Comparison of ENCODE assay signal across 9 mouse cellular contexts in the genomic region with DNA sequence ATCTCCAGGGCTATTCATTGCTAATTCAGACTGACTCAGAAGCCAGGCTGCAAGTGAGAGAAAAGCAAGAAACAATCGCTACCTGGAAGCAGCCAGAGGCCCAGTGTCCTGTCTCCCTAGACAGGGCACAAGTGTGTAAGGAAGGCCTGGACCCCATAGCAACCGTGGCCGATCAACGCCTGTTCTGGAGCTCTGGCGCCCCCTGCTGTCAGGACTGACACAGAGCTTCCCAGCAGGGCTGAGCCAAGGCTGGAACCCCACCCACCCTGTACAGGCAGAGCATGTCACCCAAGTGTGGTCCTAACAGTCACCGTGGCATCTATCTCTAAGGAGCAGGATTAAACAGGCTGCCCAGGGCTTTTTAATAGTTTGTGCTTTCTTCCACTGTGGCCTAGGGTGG. TPM values are rescaled to one million over a fixed set of nuclear protein-coding genes. Genes with fewer than 3 reads are reported as not detected.
DNase-seq lines count a peak whose midpoint lies in the region; ATAC-seq and TF ChIP-seq lines count a peak whose summit lies in the region.
"Had no signal": no experiment of that assay in that cellular context is flagged by ENCODE, and none has a peak within 500 bp of the region (broad histone marks: within the 10 kb centered on the region; RNA-seq: fewer than 3 reads in every experiment).

No protein-coding gene starts in this region.

- no peak overlapping the region for H3ac ChIP-seq in myocyte (ENCODE audit: control insufficient read depth, insufficient read length)

- no peak overlapping the region for H3K9ac ChIP-seq in midbrain, embryonic 11.5 days (ENCODE audit: low read length)
- no peak overlapping the region for H3K9ac ChIP-seq in midbrain, embryonic 15.5 days
- H3K9ac ChIP-seq in limb, embryonic 11.5 days (ENCODE audit: low read length) = no peak overlapping the region
- H3K9ac ChIP-seq: neural tube, embryonic 13.5 days had no signal

- 24% methylated on average over 6 of the region's 6 CpGs for WGBS in midbrain, embryonic 11.5 days
- 23% methylated on average over 6 of the region's 6 CpGs for WGBS in midbrain, embryonic 15.5 days
- 18% methylated on average over 6 of the region's 6 CpGs for WGBS in limb, embryonic 11.5 days

- no peak overlapping the region for H3K4me3 ChIP-seq in midbrain, embryonic 11.5 days (ENCODE audit: low read depth, low read length)
- H3K4me3 ChIP-seq in midbrain, embryonic 15.5 days = no peak overlapping the region
- H3K4me3 ChIP-seq in limb, embryonic 11.5 days (ENCODE audit: low read depth, low read length) = no peak overlapping the region
- H3K4me3 ChIP-seq in myocyte = no peak overlapping the region
- H3K4me3 ChIP-seq: neural tube, embryonic 13.5 days had no signal

- peak; percentile 95 for DNase-seq in midbrain, embryonic 11.5 days (ENCODE audit: low spot score, missing footprints)
- DNase-seq in cerebellum, postnatal 36 days = peak; percentile 75 to 79
- peak; percentile 66 to 83 for DNase-seq in gastrocnemius, postnatal 4 days (ENCODE audit: low spot score in 2 of 2)
- peak; percentile 72 for DNase-seq in kidney, adult 11 months
- peak; percentile 89 for DNase-seq in limb, embryonic 11.5 days (ENCODE audit: low spot score)
- DNase-seq in splenic B cell, adult 2 months (ENCODE audit: low read depth, low spot score) = peak; percentile 89

- no peaks in the 10 kb centered on the region for H3K4me1 ChIP-seq in midbrain, embryonic 11.5 days (ENCODE audit: control insufficient read depth, insufficient read depth, low read length)
- no peaks in the 10 kb centered on the region for H3K4me1 ChIP-seq in midbrain, embryonic 15.5 days
- no peaks in the 10 kb centered on the region for H3K4me1 ChIP-seq in limb, embryonic 11.5 days (ENCODE audit: control insufficient read depth, insufficient read depth, low read length)

- no peak overlapping the region for H3K4me2 ChIP-seq in midbrain, embryonic 11.5 days
- no peak overlapping the region for H3K4me2 ChIP-seq in midbrain, embryonic 15.5 days
- no peak overlapping the region for H3K4me2 ChIP-seq in limb, embryonic 11.5 days (ENCODE audit: low read depth, severe bottlenecking)
- H3K4me2 ChIP-seq in myocyte (ENCODE audit: low read depth) = no peak overlapping the region
- H3K4me2 ChIP-seq: neural tube, embryonic 13.5 days had no signal

- ATAC-seq in midbrain, embryonic 11.5 days (ENCODE audit: low FRiP score) = peak; percentile 58; the same call in 1 of the 2 replicates
- no peak for ATAC-seq in midbrain, embryonic 15.5 days (replicated peaks)
- ATAC-seq in limb, embryonic 11.5 days (ENCODE audit: insufficient number of reproducible peaks, low FRiP score, low TSS enrichment, low read depth) = no peak

- no peak overlapping the region for H3K27ac ChIP-seq in midbrain, embryonic 11.5 days (ENCODE audit: low read depth, low read length)
- H3K27ac ChIP-seq in midbrain, embryonic 15.5 days = no peak overlapping the region
- H3K27ac ChIP-seq in limb, embryonic 11.5 days (replicated peaks; ENCODE audit: low read depth, low read length) = no peak overlapping the region
- H3K27ac ChIP-seq: neural tube, embryonic 13.5 days had no signal

- peak; percentile 14 for TF ChIP-seq POLR2A in myocyte (IDR thresholded peaks at IDR 0.05; ENCODE audit: insufficient read length, low read depth)

- no peaks in the 10 kb centered on the region for H3K27me3 ChIP-seq in midbrain, embryonic 11.5 days (ENCODE audit: control insufficient read depth, insufficient read depth, low read length)
- no peaks in the 10 kb centered on the region for H3K27me3 ChIP-seq in midbrain, embryonic 15.5 days (replicated peaks)
- no peaks in the 10 kb centered on the region for H3K27me3 ChIP-seq in limb, embryonic 11.5 days (ENCODE audit: control insufficient read depth, insufficient read depth, low read length)
- H3K27me3 ChIP-seq in myocyte (ENCODE audit: control insufficient read depth, insufficient read depth, insufficient read length) = no peaks in the 10 kb centered on the region
- no peaks in the 10 kb centered on the region for H3K27me3 ChIP-seq in splenic B cell, adult 2 months (ENCODE audit: control insufficient read depth, insufficient read depth, low read length, poor library complexity, severe bottlenecking)
- H3K27me3 ChIP-seq: neural tube, embryonic 13.5 days had no signal

- H3K36me3 ChIP-seq in midbrain, embryonic 11.5 days (ENCODE audit: control insufficient read depth, insufficient read depth, low read length) = peaks cover 11% of the 10 kb centered on the region
- peaks cover 19% of the 10 kb centered on the region for H3K36me3 ChIP-seq in midbrain, embryonic 15.5 days (replicated peaks)
- peaks cover 20% of the 10 kb centered on the region for H3K36me3 ChIP-seq in limb, embryonic 11.5 days (ENCODE audit: control insufficient read depth, insufficient read depth, low read length)
- no peaks in the 10 kb centered on the region for H3K36me3 ChIP-seq in myocyte (ENCODE audit: control insufficient read depth, insufficient read depth)
- H3K36me3 ChIP-seq in splenic B cell, adult 2 months (ENCODE audit: control insufficient read depth, insufficient read depth, low read length, poor library complexity, severe bottlenecking) = peaks cover 42% of the 10 kb centered on the region

- no peaks in the 10 kb centered on the region; the same call in 1 of the 2 replicates for H3K9me3 ChIP-seq in midbrain, embryonic 11.5 days (ENCODE audit: control insufficient read depth, low read length)
- H3K9me3 ChIP-seq in midbrain, embryonic 15.5 days = no peaks in the 10 kb centered on the region
- peaks cover 3% of the 10 kb centered on the region; the same call in 1 of the 2 replicates for H3K9me3 ChIP-seq in limb, embryonic 11.5 days (ENCODE audit: control insufficient read depth, low read length)
- H3K9me3 ChIP-seq: neural tube, embryonic 13.5 days had no signal

- no peaks in the 10 kb centered on the region for H3K79me2 ChIP-seq in myocyte (ENCODE audit: control insufficient read depth, insufficient read depth)

TF ChIP-seq in myocyte, 11 proteins besides CTCF, POLR2A, EP300 and RAD21:
- TF ChIP-seq SRF (IDR thresholded peaks at IDR 0.05; ENCODE audit: control insufficient read depth, insufficient read length, low read depth) = no peak
- peak in 1 of 3 experiments; percentile 5 for TF ChIP-seq MYOD1 (IDR thresholded peaks at IDR 0.05; ENCODE audit: control insufficient read depth in 1 of 3, insufficient read length in 2 of 3, low read depth in 2 of 3)
- TF ChIP-seq USF1 (IDR thresholded peaks at IDR 0.05; ENCODE audit: low read depth) = no peak
- TF ChIP-seq REST (IDR thresholded peaks at IDR 0.05; ENCODE audit: insufficient read depth, insufficient read length) = no peak
- no peak for TF ChIP-seq MAX (IDR thresholded peaks at IDR 0.05; ENCODE audit: low read depth)
- no peak for TF ChIP-seq CEBPB (IDR thresholded peaks at IDR 0.05; ENCODE audit: insufficient read depth, poor library complexity, severe bottlenecking)
- peak in 1 of 3 experiments; percentile 23 for TF ChIP-seq MYOG (IDR thresholded peaks at IDR 0.05; ENCODE audit: control insufficient read depth in 1 of 3, insufficient read depth in 1 of 3, insufficient read length in 2 of 3, low read depth in 2 of 3)
- TF ChIP-seq E2F4 (IDR thresholded peaks at IDR 0.05; ENCODE audit: insufficient read depth) = no peak
- TF ChIP-seq POLR2AphosphoS2 (IDR thresholded peaks at IDR 0.05; ENCODE audit: insufficient read length, low read depth) = peak; percentile 50
- TF ChIP-seq TCF12 (IDR thresholded peaks at IDR 0.05; ENCODE audit: insufficient read depth, poor library complexity, severe bottlenecking) = no peak
- no peak for TF ChIP-seq TCF3 (IDR thresholded peaks at IDR 0.05; ENCODE audit: insufficient read length, low read depth)

RNA-seq across cellular contexts. Expression of a gene that starts 7.8 kb away (rescaled TPM):
- 6.0 and 7.8 TPM in 2 replicates for polyA plus RNA-seq in midbrain, embryonic 11.5 days (2014; fragmentation: Nextera tagmentation; extraction: Ambion mirVana)
- polyA plus RNA-seq in midbrain, embryonic 15.5 days (2015; fragmentation: Nextera tagmentation; extraction: Ambion mirVana) = 1.2 and 3.4 TPM in 2 replicates
- total RNA-seq in gastrocnemius, postnatal 4 days (2021) = 1 to 10 TPM; 2.2 to 2.3 TPM
- 34.9 and 45.1 TPM in 2 replicates for polyA plus RNA-seq in limb, embryonic 11.5 days (2014; fragmentation: Nextera tagmentation; extraction: Ambion mirVana)
- polyA plus RNA-seq in myocyte (2012; fragmentation: generic; extraction: Trizol) = 0.56 TPM

RNA-seq across cellular contexts. Expression of a gene that starts 25.6 kb away (rescaled TPM):
- 24.2 and 28.6 TPM in 2 replicates for polyA plus RNA-seq in midbrain, embryonic 11.5 days (2014; fragmentation: Nextera tagmentation; extraction: Ambion mirVana)
- polyA plus RNA-seq in midbrain, embryonic 15.5 days (2015; fragmentation: Nextera tagmentation; extraction: Ambion mirVana) = 18.2 and 21.2 TPM in 2 replicates
- total RNA-seq in gastrocnemius, postnatal 4 days (2021) = 1 to 10 TPM; 6.5 to 7.6 TPM
- 26.6 and 27.2 TPM in 2 replicates for polyA plus RNA-seq in limb, embryonic 11.5 days (2014; fragmentation: Nextera tagmentation; extraction: Ambion mirVana)
- 32.2 TPM for polyA plus RNA-seq in myocyte (2012; fragmentation: generic; extraction: Trizol)

RNA-seq across cellular contexts. Expression of a gene that starts 35.2 kb away (rescaled TPM):
- 6.8 and 7.8 TPM in 2 replicates for polyA plus RNA-seq in midbrain, embryonic 11.5 days (2014; fragmentation: Nextera tagmentation; extraction: Ambion mirVana)
- 8.1 and 9.1 TPM in 2 replicates for polyA plus RNA-seq in midbrain, embryonic 15.5 days (2015; fragmentation: Nextera tagmentation; extraction: Ambion mirVana)
- total RNA-seq in gastrocnemius, postnatal 4 days (2021) = 1 to 10 TPM; 5.2 to 6.0 TPM
- polyA plus RNA-seq in limb, embryonic 11.5 days (2014; fragmentation: Nextera tagmentation; extraction: Ambion mirVana) = 9.0 and 10.3 TPM in 2 replicates
- polyA plus RNA-seq in myocyte (2012; fragmentation: generic; extraction: Trizol) = 4.1 TPM

RNA-seq across cellular contexts. Expression of a gene that starts 40.2 kb away (rescaled TPM):
- polyA plus RNA-seq in midbrain, embryonic 11.5 days (2014; fragmentation: Nextera tagmentation; extraction: Ambion mirVana) = 1.8 and 3.5 TPM in 2 replicates
- polyA plus RNA-seq in midbrain, embryonic 15.5 days (2015; fragmentation: Nextera tagmentation; extraction: Ambion mirVana) = 6.4 and 9.3 TPM in 2 replicates
- 10 to 100 TPM; 20.8 to 23.7 TPM for total RNA-seq in gastrocnemius, postnatal 4 days (2021)
- polyA plus RNA-seq in limb, embryonic 11.5 days (2014; fragmentation: Nextera tagmentation; extraction: Ambion mirVana) = 2.7 and 4.9 TPM in 2 replicates
- 14.3 TPM for polyA plus RNA-seq in myocyte (2012; fragmentation: generic; extraction: Trizol)

RNA-seq across cellular contexts. Expression of a gene that starts 56.5 kb away (rescaled TPM):
- polyA plus RNA-seq in midbrain, embryonic 11.5 days (2014; fragmentation: Nextera tagmentation; extraction: Ambion mirVana) = not detected in 2 replicates
- 0.15 TPM in 1 of 2 replicates, not detected in the other for polyA plus RNA-seq in midbrain, embryonic 15.5 days (2015; fragmentation: Nextera tagmentation; extraction: Ambion mirVana)
- total RNA-seq in gastrocnemius, postnatal 4 days (2021) = not detected
- polyA plus RNA-seq in limb, embryonic 11.5 days (2014; fragmentation: Nextera tagmentation; extraction: Ambion mirVana) = not detected in 2 replicates
- polyA plus RNA-seq in myocyte (2012; fragmentation: generic; extraction: Trizol) = not detected
- polyA plus RNA-seq: neural tube, embryonic 13.5 days had no signal
